Mouse (Mus musculus): ENCODE results near the gene Npsr1. TPM values are rescaled to one million over a fixed set of nuclear protein-coding genes. Genes with fewer than 3 reads are reported as not detected.
A peak's percentile ranks its signal among the peaks of the same experiment; 100 is the strongest.

Npsr1 gene
- polyA plus RNA-seq, 2 experiments = 0.02 to 0.13 TPM

DNA sequence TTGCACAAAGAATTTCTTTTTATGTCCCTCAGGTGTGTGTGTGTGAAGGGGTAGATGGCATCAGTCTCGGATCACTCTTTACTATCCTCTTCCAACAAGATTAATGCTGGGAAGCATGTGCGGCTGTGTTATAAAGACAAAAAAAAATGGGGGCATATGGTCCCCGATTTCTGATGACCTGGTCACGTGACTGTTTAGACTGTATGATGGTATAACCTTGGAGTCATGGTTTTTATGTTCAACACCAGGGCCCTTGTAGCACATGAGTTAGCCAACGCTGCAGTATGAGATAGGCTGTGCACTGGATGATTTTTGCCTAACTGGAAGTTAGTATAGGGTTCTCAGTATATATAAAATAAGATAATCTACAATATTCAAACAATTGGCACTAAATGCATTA, 187.6 kb downstream of the Npsr1 start:
- no peak overlapping the region for H3K4me3 ChIP-seq (ENCODE audit: insufficient read depth in 1 of 2, low read depth in 2 of 2, low read length in 2 of 2)
- H3K4me2 ChIP-seq (ENCODE audit: low read depth) = no peak overlapping the region
- no peak overlapping the region for H3K27ac ChIP-seq
- H3K4me1 ChIP-seq (replicated peaks; ENCODE audit: control insufficient read depth in 2 of 2, insufficient read depth in 2 of 2, low read length in 1 of 2) = peaks cover 24 to 33% of the 10 kb centered on the region in 2 experiments
- ATAC-seq (ENCODE audit: insufficient read depth) (no peak), DNase-seq (ENCODE audit: low read depth in 3 of 3, low spot score in 3 of 3) (no peak)
- no peaks in the 10 kb centered on the region for H3K9me3 ChIP-seq (ENCODE audit: control insufficient read depth, low read length)
- H3K27me3 ChIP-seq (ENCODE audit: control insufficient read depth, insufficient read depth, low read length) = no peaks in the 10 kb centered on the region
- 74% methylated on average over 5 of the region's 5 CpGs for WGBS (ENCODE audit: insufficient replicate concordance)
- no peaks in the 10 kb centered on the region for H3K36me3 ChIP-seq (replicated peaks; ENCODE audit: control insufficient read depth, insufficient read depth, low read depth)
- H3K9ac ChIP-seq (replicated peaks) = no peak overlapping the region
- no peak for TF ChIP-seq CTCF (IDR thresholded peaks at IDR 0.05; ENCODE audit: low read depth)

DNA sequence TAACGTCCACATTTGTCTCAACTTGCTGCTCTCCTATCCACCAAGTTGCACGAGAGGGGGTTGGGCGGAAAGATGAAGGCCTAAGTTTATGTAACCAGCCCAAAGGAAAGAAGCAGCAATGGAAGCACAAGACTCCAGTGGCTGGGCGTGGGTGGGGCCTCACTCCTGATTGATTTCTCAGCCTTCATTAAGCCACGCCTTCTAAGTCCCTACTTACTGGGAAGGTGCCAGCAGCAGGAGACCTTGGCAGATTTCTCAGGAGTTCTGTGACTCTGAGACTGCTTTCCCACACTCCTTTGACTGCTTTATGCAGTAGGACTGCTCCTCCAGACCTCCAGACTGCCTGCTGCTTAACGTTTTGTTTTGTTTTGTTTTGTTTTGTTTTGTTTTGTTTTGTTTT, 193.6 kb downstream of the Npsr1 start:
- Histone ChIP-seq H3K9me3 (ENCODE audit: control insufficient read depth, low read length) (no peaks in the 10 kb centered on the region), H3K36me3 (replicated peaks; ENCODE audit: control insufficient read depth, insufficient read depth, low read depth) (no peaks in the 10 kb centered on the region), H3K4me3 (ENCODE audit: insufficient read depth in 1 of 2, low read depth in 2 of 2, low read length in 2 of 2) (no peak overlapping the region), H3K27me3 (ENCODE audit: control insufficient read depth, insufficient read depth, low read length) (no peaks in the 10 kb centered on the region), H3K27ac (no peak overlapping the region), H3K4me2 (ENCODE audit: low read depth) (no peak overlapping the region), H3K9ac (replicated peaks) (no peak overlapping the region), H3K4me1 (replicated peaks; ENCODE audit: control insufficient read depth in 2 of 2, insufficient read depth in 2 of 2, low read length in 1 of 2) (peaks cover 0 to 7% of the 10 kb centered on the region in 2 experiments; a peak in 1 of 4 replicates)
- ATAC-seq (ENCODE audit: insufficient read depth) (peak; percentile 57; the same call in 1 of the 2 replicates), DNase-seq (ENCODE audit: low read depth in 3 of 3, low spot score in 3 of 3) (peak in 2 of 3 experiments; percentile 7 to 28)
- TF ChIP-seq EP300 (IDR thresholded peaks at IDR 0.05; ENCODE audit: low read depth) (no peak), CTCF (IDR thresholded peaks at IDR 0.05; ENCODE audit: low read depth) (no peak)
- 27% methylated on average over 6 of the region's 6 CpGs for WGBS (ENCODE audit: insufficient replicate concordance)

DNA sequence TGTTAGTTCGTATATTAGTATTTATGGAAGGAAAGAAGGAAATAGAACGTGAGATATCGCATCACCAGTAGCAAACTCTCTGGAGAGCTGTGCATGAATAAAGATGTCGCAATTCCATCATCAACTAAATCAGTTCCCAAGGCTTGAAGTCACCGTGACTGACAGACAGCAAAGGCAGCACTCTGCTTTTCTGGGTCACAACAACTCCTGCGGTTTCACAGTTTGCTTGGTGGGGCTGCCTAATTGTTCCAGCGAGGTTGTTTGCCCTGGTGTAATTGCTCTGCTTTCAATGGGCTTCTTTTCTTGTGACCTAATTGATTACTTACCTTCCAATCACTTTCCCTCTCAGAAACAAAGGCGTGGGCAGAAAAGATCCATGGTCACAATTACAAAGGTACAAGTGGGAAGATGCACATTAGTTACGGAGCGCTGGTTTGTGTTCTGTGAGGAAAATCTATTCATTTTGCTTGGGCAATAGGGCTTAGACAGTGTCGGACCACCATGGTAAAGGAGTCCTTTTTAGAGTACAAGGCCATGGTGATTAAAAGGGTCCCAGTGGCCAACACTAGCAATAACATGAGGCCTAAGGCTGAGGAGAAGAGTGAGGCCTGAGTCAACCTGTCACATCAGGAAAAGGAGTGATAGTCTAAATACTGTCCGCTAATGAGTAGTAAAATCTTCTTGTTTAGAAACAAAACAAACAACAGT, 195.6 kb downstream of the Npsr1 start:
- no peak overlapping the region for H3K4me3 ChIP-seq (ENCODE audit: insufficient read depth in 1 of 2, low read depth in 2 of 2, low read length in 2 of 2)
- WGBS (ENCODE audit: insufficient replicate concordance) = 61% methylated on average over 12 of the region's 12 CpGs
- H3K27me3 ChIP-seq (ENCODE audit: control insufficient read depth, insufficient read depth, low read length) = no peaks in the 10 kb centered on the region
- TF ChIP-seq CTCF (IDR thresholded peaks at IDR 0.05; ENCODE audit: low read depth) = no peak
- H3K27ac ChIP-seq = no peak overlapping the region
- ATAC-seq (ENCODE audit: insufficient read depth) = no peak
- no peak overlapping the region for H3K4me2 ChIP-seq (ENCODE audit: low read depth)
- DNase-seq (ENCODE audit: low read depth in 3 of 3, low spot score in 3 of 3) = no peak
- no peaks in the 10 kb centered on the region for H3K36me3 ChIP-seq (replicated peaks; ENCODE audit: control insufficient read depth, insufficient read depth, low read depth)
- no peak overlapping the region for H3K9ac ChIP-seq (replicated peaks)
- H3K4me1 ChIP-seq (replicated peaks; ENCODE audit: control insufficient read depth in 2 of 2, insufficient read depth in 2 of 2, low read length in 1 of 2) = peaks cover 0 to 7% of the 10 kb centered on the region in 2 experiments; a peak in 1 of 4 replicates
- no peaks in the 10 kb centered on the region for H3K9me3 ChIP-seq (ENCODE audit: control insufficient read depth, low read length)

- WGBS (ENCODE audit: insufficient replicate concordance) = 72% methylated on average over 6 of the region's 6 CpGs
These were observed 205.1 kb downstream of the Npsr1 start for GRCm38 (mm10) chr9:24302906-24303305.

DNA sequence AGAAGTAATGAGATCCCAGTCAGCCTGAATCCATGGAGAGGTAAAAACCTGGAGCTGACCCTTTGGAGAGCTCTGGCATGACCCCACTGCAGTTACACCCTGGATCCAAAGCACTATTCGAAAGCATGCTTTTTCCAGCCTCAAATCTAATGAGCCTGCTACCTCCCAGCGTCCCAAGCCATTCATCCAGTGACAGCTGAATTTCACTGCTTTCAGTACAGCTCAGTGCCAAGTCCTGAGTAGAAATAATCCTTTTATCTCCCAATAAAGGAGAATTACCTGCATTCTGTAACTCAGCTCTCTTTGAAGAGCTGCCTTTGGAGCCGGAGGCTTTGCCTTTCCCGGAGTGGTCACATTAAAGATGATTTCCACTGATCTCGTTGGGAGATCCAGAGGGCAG, 209.2 kb downstream of the Npsr1 start:
- no peak for TF ChIP-seq CTCF (IDR thresholded peaks at IDR 0.05; ENCODE audit: low read depth)
- TF ChIP-seq EP300 (IDR thresholded peaks at IDR 0.05; ENCODE audit: low read depth) = no peak
- no peak overlapping the region for H3K9ac ChIP-seq (replicated peaks)
- no peak overlapping the region for H3K4me2 ChIP-seq (ENCODE audit: low read depth)
- no peaks in the 10 kb centered on the region for H3K4me1 ChIP-seq (replicated peaks; ENCODE audit: control insufficient read depth in 2 of 2, insufficient read depth in 2 of 2, low read length in 1 of 2)
- 56% methylated on average over 5 of the region's 5 CpGs for WGBS (ENCODE audit: insufficient replicate concordance)
- no peak overlapping the region for H3K27ac ChIP-seq
- ATAC-seq (ENCODE audit: insufficient read depth) = no peak
- no peaks in the 10 kb centered on the region for H3K9me3 ChIP-seq (ENCODE audit: control insufficient read depth, low read length)
- no peaks in the 10 kb centered on the region for H3K36me3 ChIP-seq (replicated peaks; ENCODE audit: control insufficient read depth, insufficient read depth, low read depth)
- no peak overlapping the region for H3K4me3 ChIP-seq (ENCODE audit: insufficient read depth in 1 of 2, low read depth in 2 of 2, low read length in 2 of 2)
- no peaks in the 10 kb centered on the region; the same call in 1 of the 2 replicates for H3K27me3 ChIP-seq (ENCODE audit: control insufficient read depth, insufficient read depth, low read length)
- DNase-seq (ENCODE audit: low read depth in 3 of 3, low spot score in 3 of 3) = no peak

More at GRCm38 (mm10) chr9:24302906-24303305, 205.1 kb downstream of the Npsr1 start:
- TF ChIP-seq EP300 (IDR thresholded peaks at IDR 0.05; ENCODE audit: low read depth) (no peak), CTCF (IDR thresholded peaks at IDR 0.05; ENCODE audit: low read depth) (no peak)
- Histone ChIP-seq H3K4me3 (ENCODE audit: insufficient read depth in 1 of 2, low read depth in 2 of 2, low read length in 2 of 2) (no peak overlapping the region), H3K27me3 (ENCODE audit: control insufficient read depth, insufficient read depth, low read length) (no peaks in the 10 kb centered on the region; the same call in 1 of the 2 replicates), H3K9me3 (ENCODE audit: control insufficient read depth, low read length) (no peaks in the 10 kb centered on the region), H3K36me3 (replicated peaks; ENCODE audit: control insufficient read depth, insufficient read depth, low read depth) (no peaks in the 10 kb centered on the region), H3K9ac (replicated peaks) (no peak overlapping the region), H3K4me1 (replicated peaks; ENCODE audit: control insufficient read depth in 2 of 2, insufficient read depth in 2 of 2, low read length in 1 of 2) (no peaks in the 10 kb centered on the region), H3K4me2 (ENCODE audit: low read depth) (no peak overlapping the region), H3K27ac (no peak overlapping the region)
- ATAC-seq (ENCODE audit: insufficient read depth) (no peak), DNase-seq (ENCODE audit: low read depth in 3 of 3, low spot score in 3 of 3) (no peak)
